Mouse (Mus musculus): ENCODE data around the gene Cep170b.

DNA sequence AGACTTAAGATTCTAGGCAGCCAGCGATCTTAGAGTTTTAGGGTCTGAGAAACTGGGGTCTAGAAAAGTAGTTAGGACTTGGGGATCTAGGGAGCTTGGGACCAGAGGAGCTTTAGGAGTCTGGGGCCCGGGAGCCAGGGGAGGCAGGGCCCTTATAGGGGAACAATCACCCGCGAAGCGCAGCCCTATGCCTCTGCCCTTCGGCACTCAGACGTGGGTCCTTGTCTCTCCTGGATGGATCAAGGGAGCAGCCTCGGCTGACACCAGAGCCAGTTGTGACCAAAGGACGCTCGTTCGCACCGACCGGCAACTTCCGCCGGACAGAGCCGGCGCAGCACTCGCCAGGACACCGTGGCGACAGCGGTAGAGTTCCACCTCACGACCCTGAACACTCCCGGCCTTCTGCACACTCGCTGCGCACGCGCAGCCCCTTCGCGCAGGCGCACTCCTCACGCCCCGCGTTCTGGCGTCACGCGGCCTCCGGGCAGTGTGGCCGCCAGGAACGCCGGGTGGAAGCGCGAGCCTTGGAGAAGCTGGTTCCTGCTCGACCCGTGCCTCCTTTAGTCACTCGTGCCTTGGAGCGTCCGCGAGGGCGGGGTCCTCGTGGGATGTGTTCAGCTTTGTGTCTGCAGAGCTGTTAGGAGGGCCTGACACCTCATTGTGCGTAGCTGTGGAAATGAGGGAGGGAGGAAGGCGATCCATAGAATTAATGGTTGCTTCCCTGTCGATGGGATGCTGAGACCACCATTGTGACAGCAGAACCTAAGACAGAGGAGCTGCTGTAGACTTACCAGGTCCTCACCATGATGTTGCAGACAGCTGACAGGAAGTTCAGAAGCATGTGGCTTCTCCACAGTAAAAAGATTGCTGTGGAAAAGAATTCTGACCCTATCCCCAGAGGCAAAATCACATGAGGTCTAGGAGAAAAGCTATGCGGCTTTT is 26.8 kb upstream of the Cep170b start:
- TF ChIP-seq POLR2A (IDR thresholded peaks at IDR 0.05; ENCODE audit: borderline replicate concordance, extremely low read depth, low read depth, low read length): peak; percentile 98
- no peak for TF ChIP-seq CTCF (IDR thresholded peaks at IDR 0.05; ENCODE audit: insufficient read depth, low read length)

All from lung, adult 2 months (tissue).